Mouse (Mus musculus): Measurements from ENCODE around the gene Tmem208. TPM values are rescaled to one million over a fixed set of nuclear protein-coding genes. Genes with fewer than 3 reads are reported as not detected.

The Tmem208 gene
- polyA plus RNA-seq, 1 experiment: 67.8 TPM

- no peaks in the 10 kb centered on the region for H3K36me3 ChIP-seq (ENCODE audit: control insufficient read depth, insufficient read depth, low read length)
- no peak overlapping the region for H3K27ac ChIP-seq (ENCODE audit: insufficient read depth, low read length)
- no peaks in the 10 kb centered on the region for H3K27me3 ChIP-seq (ENCODE audit: control insufficient read depth, insufficient read depth, low read length)
- H3K4me3 ChIP-seq (ENCODE audit: extremely low read depth, insufficient read depth, insufficient read length): no peak overlapping the region
- no peak for DNase-seq (ENCODE audit: low read depth in 1 of 2, low spot score in 2 of 2)
- H3K4me1 ChIP-seq (ENCODE audit: control insufficient read depth, insufficient read depth, insufficient read length): no peaks in the 10 kb centered on the region
- WGBS: 78% methylated on average over 12 of the region's 12 CpGs
- no peak for TF ChIP-seq POLR2A (IDR thresholded peaks at IDR 0.05; ENCODE audit: low read depth, low read length)
- no peak for TF ChIP-seq CTCF (IDR thresholded peaks at IDR 0.05; ENCODE audit: extremely low read depth, insufficient read depth, insufficient read length, insufficient replicate concordance)
Observed at GRCm38 (mm10) chr8:105380308-105380707, 54.2 kb downstream of the Tmem208 start.

- no peaks in the 10 kb centered on the region for H3K27me3 ChIP-seq (ENCODE audit: control insufficient read depth, insufficient read depth, low read length)
- H3K36me3 ChIP-seq (ENCODE audit: control insufficient read depth, insufficient read depth, low read length): no peaks in the 10 kb centered on the region
- H3K4me3 ChIP-seq (ENCODE audit: extremely low read depth, insufficient read depth, insufficient read length): no peak overlapping the region
- DNase-seq (ENCODE audit: low read depth in 1 of 2, low spot score in 2 of 2): no peak
- no peak overlapping the region for H3K27ac ChIP-seq (ENCODE audit: insufficient read depth, low read length)
- 92% methylated on average over 2 of the region's 2 CpGs for whole genome bisulfite sequencing
- TF ChIP-seq CTCF (IDR thresholded peaks at IDR 0.05; ENCODE audit: extremely low read depth, insufficient read depth, insufficient read length, insufficient replicate concordance): no peak
- no peak for TF ChIP-seq POLR2A (IDR thresholded peaks at IDR 0.05; ENCODE audit: low read depth, low read length)
- no peaks in the 10 kb centered on the region for H3K4me1 ChIP-seq (ENCODE audit: control insufficient read depth, insufficient read depth, insufficient read length)
Observed at GRCm38 (mm10) chr8:105384070-105384469, 57.9 kb downstream of the Tmem208 start.

Other genes with a start within 250 kb of the Tmem208 start
- gene Ces3b, start 242.6 kb upstream of the Tmem208 start, polyA plus RNA-seq (2012; rRNA removed): not detected in 2 replicates
- gene Ces4a, start 194.6 kb upstream of the Tmem208 start, polyA plus RNA-seq (2012; rRNA removed): not detected in 2 replicates
- 11.9 and 14.9 TPM in 2 replicates for gene Cbfb, start 155.7 kb upstream of the Tmem208 start, polyA plus RNA-seq (2012; rRNA removed)
- gene D230025D16Rik, start 101.2 kb upstream of the Tmem208 start, polyA plus RNA-seq (2012; rRNA removed): 13.6 TPM in 2 replicates
- 11.5 and 12.0 TPM in 2 replicates for gene B3gnt9, start 71.2 kb upstream of the Tmem208 start, polyA plus RNA-seq (2012; rRNA removed)
- 28.1 and 31.8 TPM in 2 replicates for gene Tradd, start 61.7 kb upstream of the Tmem208 start, polyA plus RNA-seq (2012; rRNA removed)
- gene Fbxl8, start 61.7 kb upstream of the Tmem208 start, polyA plus RNA-seq (2012; rRNA removed): 16.0 and 20.5 TPM in 2 replicates
- 2.5 and 2.7 TPM in 2 replicates for gene Hsf4, start 56.6 kb upstream of the Tmem208 start, polyA plus RNA-seq (2012; rRNA removed)
- 0.53 and 0.70 TPM in 2 replicates for gene Nol3, start 50.2 kb upstream of the Tmem208 start, polyA plus RNA-seq (2012; rRNA removed)
- 3.7 and 3.9 TPM in 2 replicates for gene 4931428F04Rik, start 36.5 kb upstream of the Tmem208 start, polyA plus RNA-seq (2012; rRNA removed)
- 21.4 and 23.4 TPM in 2 replicates for gene Exoc3l, start 30.3 kb upstream of the Tmem208 start, polyA plus RNA-seq (2012; rRNA removed)
- 165 and 202 TPM in 2 replicates for gene E2f4, start 28.7 kb upstream of the Tmem208 start, polyA plus RNA-seq (2012; rRNA removed)
- gene Elmo3, start 20.8 kb upstream of the Tmem208 start, polyA plus RNA-seq (2012; rRNA removed): 7.2 and 7.7 TPM in 2 replicates
- gene Lrrc29, start 76 bp upstream of the Tmem208 start, polyA plus RNA-seq (2012; rRNA removed): 9.2 and 11.0 TPM in 2 replicates
- gene Fhod1, start 21.6 kb downstream of the Tmem208 start, polyA plus RNA-seq (2012; rRNA removed): 52.0 and 58.1 TPM in 2 replicates
- 3.0 and 4.2 TPM in 2 replicates for gene Slc9a5, start 22.5 kb downstream of the Tmem208 start, polyA plus RNA-seq (2012; rRNA removed)
- gene Plekhg4, start 46.9 kb downstream of the Tmem208 start, polyA plus RNA-seq (2012; rRNA removed): 0.16 and 0.20 TPM in 2 replicates
- gene Kctd19, start 87.1 kb downstream of the Tmem208 start, polyA plus RNA-seq (2012; rRNA removed): 0.42 and 0.62 TPM in 2 replicates
- 0.07 and 0.13 TPM in 2 replicates for gene Lrrc36, start 87.2 kb downstream of the Tmem208 start, polyA plus RNA-seq (2012; rRNA removed)
- gene Tppp3, start 145.2 kb downstream of the Tmem208 start, polyA plus RNA-seq (2012; rRNA removed): 8.1 and 14.7 TPM in 2 replicates
- gene Zdhhc1, start 170.5 kb downstream of the Tmem208 start, polyA plus RNA-seq (2012; rRNA removed): 15.3 and 18.3 TPM in 2 replicates
- 0.44 and 0.62 TPM in 2 replicates for gene Hsd11b2, start 192.4 kb downstream of the Tmem208 start, polyA plus RNA-seq (2012; rRNA removed)
- gene Atp6v0d1, start 239.7 kb downstream of the Tmem208 start, polyA plus RNA-seq (2012; rRNA removed): 68.3 and 72.0 TPM in 2 replicates